Mouse (Mus musculus) spleen, postnatal 4 days (tissue): ENCODE data around the gene Dus2.
A peak's percentile ranks its signal among the peaks of the same experiment; 100 is the strongest.
"Not testable (repeated sequence)": the region's sequence is repeated elsewhere in the genome, so short reads cannot be mapped to it uniquely, and the experiment has no call there.

ENCODE experiments used
- DNase-seq, 2 experiments: peaks; one replicate each; pipeline ENCODE4 v3.0.0; 2022; ENCODE audit warnings: low spot score in 2 of 2

Dus2 gene

DNA sequence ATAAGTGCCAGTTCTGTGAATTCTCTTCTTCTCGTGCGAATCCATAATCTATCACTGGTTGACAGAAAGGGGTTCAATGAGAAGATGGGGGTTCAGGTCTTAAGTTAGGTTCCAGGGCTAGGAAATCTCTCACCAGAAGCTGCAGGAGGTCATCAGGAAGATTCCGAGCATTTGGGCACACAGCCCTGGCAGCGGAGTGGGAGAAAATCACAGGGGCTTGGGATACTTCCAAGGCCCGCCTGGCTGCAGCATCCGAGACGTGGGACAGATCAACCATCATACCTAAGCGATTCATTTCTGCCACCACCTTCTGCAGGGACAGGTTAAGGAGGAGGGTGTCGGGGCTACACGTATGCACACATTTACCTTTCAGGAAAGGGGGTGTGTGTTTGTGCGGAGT lies 2.6 kb upstream of the Dus2 start:
- DNase-seq, result no peak

GRCm38 (mm10) chr8:105991546-105991945 lies 409 bp downstream of the Dus2 start:
- no peak for DNase-seq

GRCm38 (mm10) chr8:105992499-105992898 lies 1.4 kb downstream of the Dus2 start:
- DNase-seq, result peak; percentile 68 to 82

- DNase-seq, result no peak
Observed at GRCm38 (mm10) chr8:105993226-105993625, 2.1 kb downstream of the Dus2 start.

DNA sequence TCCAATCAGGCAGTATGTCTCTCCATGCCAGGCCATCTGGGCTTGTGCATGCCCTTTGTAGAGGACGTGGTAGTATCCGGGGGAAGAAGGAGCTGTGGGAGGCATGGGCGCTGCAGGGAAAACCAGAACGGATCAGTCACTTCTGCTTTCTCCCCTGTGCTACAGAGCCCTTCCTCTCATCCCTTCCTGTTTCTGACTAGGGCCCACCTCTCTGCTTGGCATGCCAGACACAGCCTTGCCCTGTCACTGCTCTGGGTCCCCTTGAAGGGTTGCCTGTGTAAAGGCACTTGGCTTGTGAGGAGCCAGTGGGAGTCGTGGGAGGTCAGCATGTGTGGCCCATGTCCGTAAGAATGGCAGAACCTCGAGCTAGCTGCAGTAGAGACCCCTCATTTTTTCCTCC lies 5.2 kb downstream of the Dus2 start:
- peak in 1 of 2 experiments; percentile 65 for DNase-seq

DNA sequence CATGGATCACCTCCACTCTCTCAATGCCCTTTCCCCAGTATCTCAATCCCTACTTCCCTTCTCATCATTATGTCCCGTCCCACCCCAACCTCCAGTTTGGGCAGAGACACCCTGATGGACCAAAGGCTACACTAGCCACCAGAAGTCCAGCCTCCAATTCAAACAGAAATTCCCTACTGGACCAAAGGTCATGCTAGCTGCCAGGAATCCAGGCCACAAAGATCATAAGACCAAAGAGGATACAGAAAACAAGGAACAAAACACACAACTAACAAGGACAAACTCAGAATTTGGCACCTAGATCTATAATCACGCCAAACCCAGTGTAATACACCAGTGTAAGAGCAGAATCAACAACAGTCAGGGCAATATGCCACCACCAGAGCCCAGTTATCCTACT lies 7.8 kb downstream of the Dus2 start:
- no peak for DNase-seq

DNA sequence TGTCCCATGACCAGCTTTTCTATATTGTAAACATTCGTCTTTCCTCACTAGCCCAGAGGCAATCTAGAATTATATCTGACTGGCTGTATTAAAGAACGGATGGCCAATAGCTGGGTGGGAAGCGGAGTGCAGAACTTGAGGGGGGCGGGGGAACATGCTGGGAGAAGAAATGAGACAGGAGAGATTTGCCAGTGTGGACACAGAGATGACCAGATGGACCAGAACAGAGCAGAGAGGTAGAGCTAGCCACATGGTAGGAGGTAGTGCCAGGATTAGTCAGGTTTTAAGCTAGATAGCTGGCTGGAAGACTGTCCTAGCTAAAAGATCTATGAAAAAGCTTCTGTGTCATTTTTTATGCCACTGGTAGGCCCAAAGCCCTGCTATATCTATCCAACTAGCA lies 10.8 kb downstream of the Dus2 start:
- no peak for DNase-seq

GRCm38 (mm10) chr8:106004538-106005207 lies 13.5 kb downstream of the Dus2 start:
- DNase-seq, result no peak

- DNase-seq, result no peak
Observed at GRCm38 (mm10) chr8:106005875-106006274, 14.7 kb downstream of the Dus2 start, which contains the start of gene Dpep2nb. Dpep2nb (minus strand) TSS chr8:106005975.

- no peak for DNase-seq
Observed at GRCm38 (mm10) chr8:106006413-106006812, 15.3 kb downstream of the Dus2 start.

DNA sequence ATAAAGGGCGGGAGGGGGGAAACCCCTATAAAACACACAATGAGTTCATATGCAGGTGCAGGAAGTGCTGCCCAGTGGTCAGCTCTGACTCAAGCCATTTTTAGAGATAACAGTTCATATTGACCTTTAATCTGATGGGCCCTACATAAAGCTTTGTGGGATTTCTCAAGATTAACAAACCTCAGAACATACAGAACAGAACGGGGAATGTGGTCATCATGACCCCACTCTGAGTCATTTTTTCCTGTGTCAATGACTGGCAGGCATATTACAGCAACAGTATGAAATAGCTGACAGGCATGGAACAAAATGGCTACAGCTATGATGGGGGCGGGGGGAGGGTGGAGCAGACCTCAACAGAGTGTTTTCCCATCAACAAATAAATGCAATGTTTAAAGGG lies 16.0 kb downstream of the Dus2 start:
- no peak for DNase-seq

DNA sequence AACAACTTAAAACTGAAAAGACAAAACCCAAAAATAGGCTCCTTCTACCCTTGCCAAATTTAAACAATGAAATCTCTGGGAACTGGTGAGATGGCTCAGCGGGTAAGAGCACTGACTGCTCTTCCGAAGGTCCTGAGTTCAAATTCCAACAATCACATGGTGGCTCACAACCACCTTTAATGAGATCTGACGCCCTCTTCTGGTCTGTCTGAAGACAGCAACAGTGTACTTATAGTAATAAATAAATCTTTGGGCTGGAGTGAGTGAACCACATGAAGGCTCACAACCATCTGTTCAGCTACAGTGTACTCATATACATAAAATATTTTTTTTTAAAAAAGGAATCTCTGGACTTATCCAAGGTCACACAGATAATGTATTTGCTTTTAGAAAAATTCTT lies 16.8 kb downstream of the Dus2 start:
- not testable (repeated sequence) for DNase-seq

DNA sequence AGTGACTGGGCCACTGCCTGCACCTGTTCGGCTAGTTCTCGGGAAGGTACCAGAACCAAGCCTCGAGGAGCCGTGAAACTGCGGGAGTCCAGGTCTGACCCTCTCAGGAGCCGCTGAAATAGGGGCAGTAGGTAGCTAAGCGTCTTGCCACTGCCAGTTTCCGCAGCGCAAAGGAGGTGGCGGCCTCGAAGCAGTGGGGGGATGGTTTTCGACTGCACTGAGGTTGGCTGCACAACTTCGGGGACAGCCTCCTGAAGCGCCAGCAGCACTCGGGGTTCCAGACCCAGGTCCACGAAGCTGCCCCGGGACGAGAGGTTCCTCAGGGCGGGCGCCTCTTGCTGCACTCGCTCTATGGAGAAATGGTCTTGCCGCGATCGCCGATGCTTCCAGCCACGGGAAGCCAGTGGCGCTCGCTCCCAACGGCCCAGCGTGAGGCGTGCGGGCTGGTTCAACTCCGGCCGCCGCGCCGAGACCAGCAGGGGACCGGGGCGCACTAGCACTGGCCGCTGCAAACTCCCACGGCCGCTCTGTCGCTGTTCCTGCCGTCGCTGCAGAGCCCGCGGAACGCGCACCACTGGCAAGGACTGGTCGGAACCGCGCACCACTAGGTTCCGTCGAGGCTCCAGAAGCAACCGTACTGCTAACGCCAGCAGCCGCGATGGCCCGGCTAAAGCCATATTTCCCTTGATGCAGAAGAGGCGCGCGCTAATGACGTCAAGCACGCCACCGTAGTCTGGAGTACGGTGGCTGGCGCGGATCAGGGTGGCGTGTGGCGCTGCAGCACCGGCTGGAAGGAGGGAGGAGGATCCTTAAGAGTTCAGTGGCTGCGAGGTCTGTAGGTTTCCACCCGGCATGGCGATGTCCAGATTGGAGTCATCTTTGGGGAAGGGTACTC lies 19.9 kb downstream of the Dus2 start:
- DNase-seq, result peak; percentile 87 to 94

DNA sequence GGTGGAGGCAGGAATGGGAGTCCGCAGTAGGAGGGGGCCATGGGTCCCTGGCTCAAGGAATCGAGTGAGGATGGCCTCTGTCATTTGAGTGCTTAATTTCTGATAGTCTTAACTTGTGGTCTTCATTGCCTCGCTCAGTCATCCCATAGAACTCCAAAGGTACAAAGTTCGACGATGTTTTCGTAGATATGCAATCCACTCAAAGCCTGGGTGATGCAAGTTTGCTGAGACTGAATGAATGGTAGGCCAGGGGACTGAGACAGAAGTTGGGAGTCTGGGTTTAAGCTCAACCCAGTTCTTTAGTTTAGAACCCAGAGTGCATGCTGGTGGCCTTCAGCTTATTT lies 20.5 kb downstream of the Dus2 start, which contains the start of gene Ddx28:
TSS of gene Ddx28 (minus strand) at position 240 of the 344 bp plus-strand sequence.
- DNase-seq, result no peak

DNA sequence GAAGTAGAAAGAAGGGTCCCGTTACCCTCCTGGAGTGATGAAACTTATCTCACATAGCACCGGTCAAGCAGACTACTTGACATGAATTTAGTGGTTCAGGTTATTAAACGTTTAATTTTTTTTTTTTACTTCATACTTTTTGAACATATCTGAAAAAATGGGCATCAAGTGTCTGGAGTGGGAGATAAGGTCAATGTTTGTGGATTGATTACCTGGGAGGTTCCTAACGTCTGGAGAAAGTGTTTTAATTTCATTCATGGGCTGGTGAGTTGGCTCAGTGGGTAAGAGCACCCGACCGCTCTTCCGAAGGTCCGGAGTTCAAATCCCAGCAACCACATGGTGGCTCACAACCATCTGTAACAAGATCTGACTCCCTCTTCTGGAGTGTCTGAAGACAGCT lies 21.1 kb downstream of the Dus2 start:
- DNase-seq, result not testable (repeated sequence)

- DNase-seq, result no peak
Observed at GRCm38 (mm10) chr8:106016284-106016683, 25.1 kb downstream of the Dus2 start.

- DNase-seq, result no peak
Observed at GRCm38 (mm10) chr8:106017130-106017529, 26.0 kb downstream of the Dus2 start.

- DNase-seq, result no peak
Observed at GRCm38 (mm10) chr8:106018039-106018438, 26.9 kb downstream of the Dus2 start.

DNA sequence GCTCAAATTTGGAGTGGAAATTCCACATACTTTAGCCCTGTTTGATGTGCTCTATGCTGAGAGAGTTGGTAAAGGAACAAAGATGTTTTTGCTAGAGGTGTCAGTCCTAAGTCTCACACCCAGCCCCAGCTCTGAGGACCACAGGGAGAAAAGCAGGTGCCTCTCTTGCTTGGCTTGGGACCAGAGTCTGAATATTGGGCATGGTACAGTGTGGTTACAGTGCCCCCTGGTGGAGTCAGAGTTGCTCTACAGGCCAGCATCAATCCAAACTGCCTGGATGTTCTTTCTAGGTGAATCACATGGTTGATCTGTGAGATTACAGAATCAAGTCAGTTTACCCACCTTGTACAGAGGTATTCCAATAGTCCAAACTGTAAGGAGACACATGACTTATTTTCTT lies 31.3 kb downstream of the Dus2 start:
- DNase-seq, result peak; percentile 76 to 93

DNA sequence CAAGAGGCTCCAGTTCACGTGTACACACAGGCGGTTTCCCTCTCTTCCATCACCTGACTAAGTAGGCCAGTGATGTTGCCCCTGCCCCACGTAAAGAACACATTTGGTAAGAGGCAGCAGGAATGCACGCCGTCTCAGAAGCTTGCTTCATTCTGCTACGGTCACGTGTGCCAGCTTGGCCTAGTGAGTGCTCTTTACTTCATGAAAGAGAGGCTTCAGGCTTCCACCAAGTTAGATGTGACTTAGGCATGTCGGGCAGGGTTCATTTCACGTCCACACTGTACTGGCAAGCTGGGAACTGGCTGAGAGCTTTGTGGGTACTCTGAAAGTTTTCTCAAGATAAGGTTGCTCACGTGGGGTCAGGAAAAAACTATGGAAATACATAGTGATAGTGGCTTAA lies 47.6 kb downstream of the Dus2 start:
- no peak for DNase-seq

DNA sequence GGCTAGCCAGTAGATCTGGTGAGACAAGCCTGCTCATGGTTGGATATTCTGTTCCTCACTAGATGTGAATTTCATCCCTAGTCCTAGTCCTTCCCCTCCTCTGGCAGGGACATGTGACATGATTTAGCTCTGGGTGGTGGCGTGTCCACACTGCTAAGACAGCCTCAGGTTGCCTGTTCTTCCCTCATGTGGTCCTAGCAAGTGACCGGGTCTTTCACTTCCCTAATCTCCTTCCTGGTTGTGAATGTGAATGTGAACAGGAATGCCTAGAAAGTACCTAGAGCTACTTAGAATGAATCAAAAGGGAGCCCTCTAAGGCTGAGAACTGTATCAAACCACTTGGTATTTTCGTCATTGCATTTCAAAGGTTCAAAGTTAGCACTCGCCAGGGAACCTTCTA lies 48.5 kb downstream of the Dus2 start:
- DNase-seq, result no peak

- no peak for DNase-seq
Observed at GRCm38 (mm10) chr8:106040218-106040617, 49.1 kb downstream of the Dus2 start.

GRCm38 (mm10) chr8:106043055-106043454 lies 51.9 kb downstream of the Dus2 start:
- DNase-seq, result no peak
